Mouse (Mus musculus) T-cell, adult 2 months (primary cell): Measurements from ENCODE around the gene Gm36210.
"Not testable (repeated sequence)": the region's sequence is repeated elsewhere in the genome, so short reads cannot be mapped to it uniquely, and the experiment has no call there.

Experiments
- DNase-seq: peaks from one replicate; pipeline ENCODE4 v3.0.0; 2022; ENCODE audit warnings: low spot score

The Gm36210 gene

DNA sequence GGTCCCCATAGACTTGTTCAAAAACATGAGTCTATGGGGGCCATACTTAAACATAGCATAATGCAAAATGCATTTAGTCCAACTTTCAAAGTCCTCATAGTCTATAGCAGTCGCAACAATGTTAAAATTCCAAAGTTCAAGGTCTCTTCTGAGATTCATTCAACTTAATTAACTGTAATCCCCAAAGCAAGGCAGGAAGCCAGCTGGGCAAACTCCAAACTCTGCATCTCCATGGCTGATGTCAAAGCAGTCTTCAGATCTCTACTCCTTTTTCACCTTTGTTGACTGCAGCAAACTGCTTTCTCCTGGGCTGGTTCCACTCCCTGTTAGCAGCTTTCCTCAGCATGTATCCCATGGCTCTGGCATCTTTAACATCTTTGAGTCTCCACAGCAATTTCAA is 27.3 kb downstream of the Gm36210 start:
- DNase-seq = not testable (repeated sequence)

GRCm38 (mm10) chr7:4878186-4878585 is 28.1 kb downstream of the Gm36210 start:
- DNase-seq = peak; percentile 22

GRCm38 (mm10) chr7:4877226-4877625 is 29.1 kb downstream of the Gm36210 start:
- DNase-seq = no peak

- peak; percentile 86 for DNase-seq
Measured at GRCm38 (mm10) chr7:4876753-4877221, 29.5 kb downstream of the Gm36210 start, which contains the start of gene Isoc2a. Isoc2a (plus strand) TSS chr7:4877153.

GRCm38 (mm10) chr7:4870133-4870532 is 36.2 kb downstream of the Gm36210 start, which contains the start of gene Isoc2b:
Isoc2b (minus strand) TSS chr7:4870258.
- DNase-seq = no peak

- no peak for DNase-seq
Measured at GRCm38 (mm10) chr7:4866631-4867180, 39.6 kb downstream of the Gm36210 start.

- DNase-seq = peak; percentile 95
Measured at GRCm38 (mm10) chr7:4865579-4866493, 40.5 kb downstream of the Gm36210 start.

DNA sequence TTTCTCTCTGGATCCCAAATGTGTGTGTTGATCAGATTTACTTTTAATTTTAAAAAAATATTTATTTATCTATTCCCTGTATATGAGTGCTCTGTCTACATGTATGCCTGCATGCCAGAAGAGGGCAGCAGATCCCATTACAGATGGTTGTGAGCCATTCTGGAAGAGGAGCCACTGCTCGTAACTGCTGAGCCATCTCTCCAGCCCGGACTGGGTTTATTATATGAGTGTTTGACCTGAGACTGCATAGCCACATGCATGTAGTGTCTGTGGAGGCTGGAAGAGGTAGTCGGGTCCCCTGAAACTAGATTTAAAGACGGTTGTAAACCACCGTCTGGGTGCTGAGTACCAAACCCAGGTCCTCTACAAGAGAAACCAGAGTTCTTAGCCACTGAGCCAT is 41.2 kb downstream of the Gm36210 start:
- peak; percentile 37 for DNase-seq

DNA sequence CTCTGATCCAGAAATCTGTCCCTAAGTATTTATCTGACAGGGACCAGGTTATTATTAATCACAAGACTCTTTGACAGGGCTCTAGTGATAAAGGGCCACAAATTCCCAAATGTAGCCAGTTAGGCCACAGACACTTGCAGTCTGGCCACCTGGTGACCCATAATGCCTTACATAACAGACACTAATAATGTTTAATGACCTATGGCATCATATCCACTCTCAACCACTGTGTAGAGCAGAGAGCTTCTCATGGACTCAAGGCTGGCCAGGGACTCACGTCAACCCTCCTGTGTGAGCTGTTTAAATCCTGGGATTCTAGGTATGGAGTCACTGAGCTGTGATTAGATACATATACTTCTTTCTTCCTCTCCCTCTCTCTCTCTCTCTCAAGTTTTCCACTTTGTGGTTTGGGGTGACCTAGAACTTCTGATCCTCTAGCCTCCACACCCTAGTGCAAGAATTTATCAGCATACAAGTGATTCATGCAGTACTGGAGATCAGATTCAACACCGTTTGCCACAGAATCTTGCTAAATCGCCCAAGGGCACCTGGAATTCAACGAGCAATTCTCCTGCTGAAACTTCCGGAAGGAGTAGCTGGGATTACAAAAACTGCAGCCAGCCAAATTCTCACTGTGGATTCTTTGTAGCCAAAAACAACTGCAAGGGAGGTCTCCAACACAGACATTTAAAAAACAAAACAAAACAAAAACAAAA is 42.0 kb downstream of the Gm36210 start:
- no peak for DNase-seq

- DNase-seq = no peak
Measured at GRCm38 (mm10) chr7:4863541-4864080, 42.7 kb downstream of the Gm36210 start.

- DNase-seq = no peak
Measured at GRCm38 (mm10) chr7:4863041-4863440, 43.3 kb downstream of the Gm36210 start.

GRCm38 (mm10) chr7:4860926-4861325 is 45.4 kb downstream of the Gm36210 start:
- DNase-seq = not testable (repeated sequence)

DNA sequence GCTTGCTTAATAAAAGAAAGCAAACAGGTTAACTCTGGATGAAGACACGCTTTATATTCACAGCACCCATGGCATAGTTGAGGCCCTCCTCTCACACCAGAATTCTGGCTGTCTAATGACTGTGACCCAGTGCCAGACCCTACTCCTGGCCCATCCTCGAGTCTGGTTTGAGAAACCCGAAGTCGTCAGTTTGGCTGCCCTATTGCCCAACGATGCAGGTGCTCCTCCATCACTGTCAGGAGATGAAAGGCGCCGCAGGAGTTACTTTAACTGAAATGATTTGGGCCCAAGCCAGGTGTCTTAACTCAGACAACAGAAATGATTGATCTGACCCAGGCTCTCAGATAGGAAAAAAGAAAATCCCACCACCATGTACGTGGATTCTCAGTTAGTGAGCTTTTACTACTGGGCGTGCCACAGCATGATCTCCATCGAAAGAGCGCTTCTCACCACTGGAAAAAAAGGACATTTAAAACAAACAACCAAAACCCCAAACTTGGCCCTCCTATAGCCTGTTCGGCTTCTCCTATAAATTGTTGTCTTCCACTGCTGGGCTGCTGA is 46.8 kb downstream of the Gm36210 start:
- no peak for DNase-seq

DNA sequence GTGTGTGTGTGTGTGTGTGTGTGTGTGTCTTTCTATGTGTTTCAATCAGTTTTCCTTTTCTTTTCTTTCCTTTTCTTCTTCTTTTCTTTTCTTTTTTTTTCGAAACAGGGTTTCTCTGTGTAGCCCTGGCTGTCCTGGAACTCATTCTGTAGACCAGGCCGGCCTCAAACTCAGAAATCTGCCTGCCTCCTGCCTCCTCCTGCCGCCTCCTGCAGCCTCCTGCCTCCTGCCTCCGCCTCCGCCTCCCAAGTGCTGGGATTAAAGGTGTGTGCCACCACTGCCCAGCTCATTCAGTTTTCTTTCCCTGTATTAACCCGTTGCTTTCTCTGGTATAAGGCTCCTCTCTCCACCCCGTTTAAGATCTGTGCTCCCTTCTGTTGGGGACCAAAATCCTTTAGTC is 49.0 kb downstream of the Gm36210 start:
- no peak for DNase-seq

DNA sequence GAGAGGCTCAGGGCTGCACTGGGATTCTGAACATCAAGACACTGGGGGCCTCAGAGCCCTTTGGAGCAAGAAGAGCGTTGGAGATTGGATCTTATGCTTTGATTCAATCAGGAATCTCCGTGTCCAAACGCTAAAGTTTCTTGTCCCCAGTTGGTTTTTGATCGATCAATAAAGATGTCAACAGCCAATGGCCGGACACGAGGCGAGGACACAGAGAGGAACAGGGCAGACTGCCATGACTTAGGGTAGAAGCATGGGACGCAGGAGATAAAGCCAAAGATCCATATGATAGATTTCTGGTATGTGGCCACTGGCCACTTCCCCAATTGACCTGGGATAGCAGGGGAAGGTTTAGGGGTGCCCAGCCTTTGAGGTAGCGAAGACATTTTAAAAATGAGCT is 49.8 kb downstream of the Gm36210 start:
- DNase-seq = no peak

DNA sequence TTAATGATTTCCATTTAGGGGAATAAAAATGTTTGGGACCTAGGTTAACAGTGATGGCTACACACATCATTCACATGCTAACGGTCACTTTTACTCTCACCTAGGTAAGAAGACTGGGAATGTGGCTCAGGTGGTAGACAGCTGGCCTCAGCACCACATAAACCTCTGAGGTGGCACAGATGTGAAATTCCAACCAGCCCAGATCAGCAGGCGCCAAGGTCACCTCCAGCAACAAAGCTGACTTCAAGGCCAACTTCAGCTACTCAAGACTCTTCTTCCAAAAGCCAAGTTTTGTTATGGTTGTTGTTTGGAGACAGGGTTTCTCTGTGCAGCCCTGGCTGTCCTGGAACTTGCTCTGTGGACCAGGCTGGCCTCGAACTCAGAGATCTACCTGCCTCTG is 52.7 kb downstream of the Gm36210 start:
- DNase-seq = no peak

- no peak for DNase-seq
Measured at GRCm38 (mm10) chr7:4851315-4851688, 55.0 kb downstream of the Gm36210 start.

DNA sequence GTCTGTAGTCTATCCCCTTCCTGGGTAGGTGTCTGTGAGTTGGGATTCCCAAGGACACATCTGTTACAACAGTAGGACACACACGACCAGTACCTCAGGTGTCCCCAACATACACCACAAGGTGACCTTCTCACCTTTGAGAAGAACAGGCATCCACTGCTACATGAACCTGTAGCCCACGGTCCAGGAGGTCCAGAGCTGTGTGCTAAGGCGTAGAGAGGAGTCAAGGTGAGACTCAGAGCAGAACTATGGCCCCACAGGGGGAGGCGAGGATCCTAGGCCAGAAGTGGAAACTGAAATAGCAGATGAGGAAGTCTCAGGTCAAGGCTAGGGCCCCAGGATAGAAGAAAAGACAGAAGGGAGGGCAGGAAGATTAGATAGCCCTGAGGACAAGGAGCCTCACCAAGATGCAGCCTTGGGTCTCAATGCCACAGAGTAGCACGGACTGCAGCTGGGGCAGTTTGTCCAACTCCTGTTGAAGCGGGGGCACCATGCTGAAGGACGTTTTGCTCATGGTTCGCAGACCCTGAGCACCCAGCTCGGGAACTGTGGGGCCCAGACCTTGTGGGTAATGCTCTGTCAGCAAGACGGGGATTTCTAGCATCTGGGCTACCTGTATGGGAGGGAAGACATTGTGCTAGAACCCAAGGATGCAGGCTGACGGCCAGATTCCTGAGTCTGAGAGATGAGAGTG is 55.5 kb downstream of the Gm36210 start:
- no peak for DNase-seq

DNA sequence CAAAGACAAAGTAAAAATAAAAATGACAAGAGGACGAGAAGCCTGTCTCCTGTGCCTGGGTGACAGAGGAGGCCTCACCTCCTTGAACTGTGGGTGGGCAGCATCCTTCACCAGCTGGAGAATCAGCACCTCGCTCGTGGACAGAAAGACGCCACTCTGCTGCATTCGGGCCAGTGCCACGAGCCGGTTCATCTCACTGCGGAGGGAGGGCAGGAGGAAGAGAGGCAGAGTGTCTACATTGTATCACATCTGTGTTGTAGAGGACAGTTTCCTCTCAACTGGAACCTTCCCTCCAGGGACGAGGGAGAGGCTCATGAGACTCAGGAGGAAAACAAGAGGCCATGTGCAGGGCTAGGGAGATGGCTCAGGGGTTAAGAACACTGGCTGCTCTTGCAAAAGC is 56.9 kb downstream of the Gm36210 start:
- DNase-seq = no peak
